Mouse (Mus musculus): ENCODE data around the gene Sirt6. TPM values are rescaled to one million over a fixed set of nuclear protein-coding genes. Genes with fewer than 3 reads are reported as not detected.

Sirt6 gene
- polyA plus RNA-seq, 2 experiments = 5.9 to 8.1 TPM

DNA sequence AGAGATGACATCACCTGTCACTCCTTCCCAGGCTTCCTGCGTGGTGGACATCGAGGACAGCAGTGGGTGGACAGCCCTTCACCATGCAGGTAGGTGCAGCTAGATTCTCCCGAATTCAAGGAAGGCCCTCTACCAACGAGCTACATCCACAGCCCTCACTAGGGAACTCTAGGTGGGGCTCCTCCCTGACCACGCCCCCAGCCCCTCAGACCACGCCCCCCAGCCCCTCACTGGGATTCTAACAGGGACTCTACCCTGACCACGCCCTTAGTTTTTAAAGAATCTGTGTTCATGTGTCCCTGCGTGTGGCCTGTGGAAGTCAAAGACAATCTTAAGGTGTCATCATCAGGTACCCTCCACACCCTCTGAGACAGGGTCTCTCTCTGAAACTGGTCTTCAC lies 8.7 kb upstream of the Sirt6 start:
- peaks cover 6 to 12% of the 10 kb centered on the region in 2 experiments for H3K4me1 ChIP-seq (replicated peaks; ENCODE audit: control insufficient read depth in 2 of 2, insufficient read depth in 2 of 2, low read length in 1 of 2)
- 8% methylated on average over 8 of the region's 8 CpGs for WGBS (ENCODE audit: insufficient replicate concordance)
- no peak for ATAC-seq (ENCODE audit: insufficient read depth)
- no peak overlapping the region for H3K27ac ChIP-seq
- TF ChIP-seq CTCF (IDR thresholded peaks at IDR 0.05; ENCODE audit: low read depth) (no peak), EP300 (IDR thresholded peaks at IDR 0.05; ENCODE audit: low read depth) (no peak)
- H3K36me3 ChIP-seq (replicated peaks; ENCODE audit: control insufficient read depth, insufficient read depth, low read depth) = no peaks in the 10 kb centered on the region
- H3K4me2 ChIP-seq (ENCODE audit: low read depth) = no peak overlapping the region
- no peak overlapping the region for H3K9ac ChIP-seq (replicated peaks)
- no peak for DNase-seq (ENCODE audit: low read depth in 3 of 3, low spot score in 3 of 3)
- no peaks in the 10 kb centered on the region for H3K9me3 ChIP-seq (ENCODE audit: control insufficient read depth, low read length)
- H3K27me3 ChIP-seq (ENCODE audit: control insufficient read depth, insufficient read depth, low read length) = no peaks in the 10 kb centered on the region; the same call in 1 of the 2 replicates
- no peak overlapping the region for H3K4me3 ChIP-seq (ENCODE audit: insufficient read depth in 1 of 2, low read depth in 2 of 2, low read length in 2 of 2)

DNA sequence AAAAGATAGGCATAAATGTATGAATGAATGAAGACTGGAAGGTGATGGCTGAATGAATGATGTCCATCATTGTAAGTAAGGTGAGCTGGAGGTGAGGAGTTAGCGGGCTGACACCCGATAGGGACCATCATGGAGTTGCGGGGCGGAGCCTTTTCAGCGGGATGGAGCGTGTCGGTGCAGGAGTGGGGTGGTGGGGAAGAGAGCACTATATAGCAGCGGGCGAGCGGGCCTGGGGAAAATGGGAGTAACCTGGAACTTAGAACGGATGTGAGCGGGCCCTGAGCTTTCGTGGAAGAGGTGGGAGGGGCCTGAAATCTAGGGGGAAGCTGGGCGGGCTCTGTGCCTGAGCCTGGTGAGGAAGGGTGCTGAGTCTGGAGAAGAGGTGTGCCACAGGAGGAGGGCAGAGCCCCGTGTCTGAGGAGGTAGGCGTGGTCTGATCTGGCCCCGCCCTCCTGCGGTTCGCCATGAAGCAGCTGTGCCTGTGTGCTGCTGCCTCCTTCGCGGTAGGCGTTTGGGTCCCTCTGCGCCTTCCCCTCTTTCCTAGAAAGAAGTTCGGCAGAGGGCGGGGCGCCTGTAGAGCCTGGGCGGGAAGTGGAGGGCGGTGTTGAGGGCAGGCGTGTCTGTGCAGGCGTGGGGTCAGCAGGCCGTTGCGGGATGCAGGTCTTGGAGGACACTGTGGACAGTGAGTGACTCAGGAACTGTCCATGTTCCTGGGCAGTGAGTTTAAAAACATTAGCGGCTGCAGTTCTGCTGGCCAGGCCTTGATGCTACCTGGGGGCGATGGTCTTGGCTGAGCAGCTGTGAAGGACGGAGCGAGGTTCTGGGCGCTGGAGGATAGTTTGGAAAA lies 5.9 kb upstream of the Sirt6 start:
- ATAC-seq (ENCODE audit: insufficient read depth) (peak; percentile 96), DNase-seq (ENCODE audit: low read depth in 3 of 3, low spot score in 3 of 3) (peak; percentile 78 to 84 (median 82))
- no peak for TF ChIP-seq EP300 (IDR thresholded peaks at IDR 0.05; ENCODE audit: low read depth)
- 0 out of 2 replicates have a peak, but pooled peaks have one; percentile 9 for TF ChIP-seq CTCF (IDR thresholded peaks at IDR 0.05; ENCODE audit: low read depth)
- 0 out of 2 replicates have a peak overlapping the region, but pooled peaks have one; percentile 6 for H3K27ac ChIP-seq
- H3K9ac ChIP-seq (replicated peaks) = peak overlapping the region; percentile 58
- H3K27me3 ChIP-seq (ENCODE audit: control insufficient read depth, insufficient read depth, low read length) = no peaks in the 10 kb centered on the region; the same call in 1 of the 2 replicates
- peak overlapping the region; percentile 20 to 55 for H3K4me3 ChIP-seq (ENCODE audit: insufficient read depth in 1 of 2, low read depth in 2 of 2, low read length in 2 of 2)
- no peaks in the 10 kb centered on the region for H3K36me3 ChIP-seq (replicated peaks; ENCODE audit: control insufficient read depth, insufficient read depth, low read depth)
- 4% methylated on average over 37 of the region's 37 CpGs for WGBS (ENCODE audit: insufficient replicate concordance)
- H3K4me2 ChIP-seq (ENCODE audit: low read depth) = peak overlapping the region; percentile 85
- H3K9me3 ChIP-seq (ENCODE audit: control insufficient read depth, low read length) = no peaks in the 10 kb centered on the region
- H3K4me1 ChIP-seq (replicated peaks; ENCODE audit: control insufficient read depth in 2 of 2, insufficient read depth in 2 of 2, low read length in 1 of 2) = peaks cover 6 to 12% of the 10 kb centered on the region in 2 experiments

DNA sequence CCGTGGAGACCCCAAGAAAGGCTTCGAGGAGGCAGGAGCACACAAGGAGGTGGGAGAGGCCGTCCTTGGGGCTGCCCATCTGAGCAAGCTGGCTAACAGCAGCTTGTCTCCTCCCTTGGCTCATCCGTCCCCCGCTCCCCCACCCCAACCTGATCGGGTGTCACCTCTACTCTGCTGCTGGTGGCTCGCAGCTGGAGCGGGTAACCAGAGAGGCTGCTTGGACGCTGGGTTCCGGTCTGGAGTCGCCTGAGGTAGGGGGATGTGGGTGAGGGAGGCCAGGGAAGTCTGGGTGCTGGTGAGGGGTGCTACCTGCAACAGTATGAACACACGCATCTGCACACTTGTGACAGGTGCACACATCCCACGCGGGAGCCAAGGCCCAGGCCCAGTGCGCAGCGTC lies 793 bp upstream of the Sirt6 start, which contains the start of gene Ankrd24:
Gene Ankrd24 (plus strand): TSS at position 151 of the 400 bp plus-strand sequence.
- WGBS (ENCODE audit: insufficient replicate concordance) = 82% methylated on average over 16 of the region's 16 CpGs
- DNase-seq (ENCODE audit: low read depth in 3 of 3, low spot score in 3 of 3) = no peak
- Histone ChIP-seq H3K4me3 (ENCODE audit: insufficient read depth in 1 of 2, low read depth in 2 of 2, low read length in 2 of 2) (peak within 1 kb of the TSS; percentile 70 to 90), H3K36me3 (replicated peaks; ENCODE audit: control insufficient read depth, insufficient read depth, low read depth) (no peaks in the 10 kb centered on the region), H3K27ac (peak within 1 kb of the TSS; percentile 88), H3K4me1 (replicated peaks; ENCODE audit: control insufficient read depth in 2 of 2, insufficient read depth in 2 of 2, low read length in 1 of 2) (peaks cover 10 to 19% of the 10 kb centered on the region in 2 experiments), H3K9me3 (ENCODE audit: control insufficient read depth, low read length) (no peaks in the 10 kb centered on the region), H3K27me3 (ENCODE audit: control insufficient read depth, insufficient read depth, low read length) (no peaks in the 10 kb centered on the region), H3K4me2 (ENCODE audit: low read depth) (peak within 1 kb of the TSS; percentile 93), H3K9ac (replicated peaks) (peak within 1 kb of the TSS; percentile 89)
- TF ChIP-seq CTCF (IDR thresholded peaks at IDR 0.05; ENCODE audit: low read depth) = no peak
- no peak for TF ChIP-seq EP300 (IDR thresholded peaks at IDR 0.05; ENCODE audit: low read depth)
- no peak for ATAC-seq (ENCODE audit: insufficient read depth)

DNA sequence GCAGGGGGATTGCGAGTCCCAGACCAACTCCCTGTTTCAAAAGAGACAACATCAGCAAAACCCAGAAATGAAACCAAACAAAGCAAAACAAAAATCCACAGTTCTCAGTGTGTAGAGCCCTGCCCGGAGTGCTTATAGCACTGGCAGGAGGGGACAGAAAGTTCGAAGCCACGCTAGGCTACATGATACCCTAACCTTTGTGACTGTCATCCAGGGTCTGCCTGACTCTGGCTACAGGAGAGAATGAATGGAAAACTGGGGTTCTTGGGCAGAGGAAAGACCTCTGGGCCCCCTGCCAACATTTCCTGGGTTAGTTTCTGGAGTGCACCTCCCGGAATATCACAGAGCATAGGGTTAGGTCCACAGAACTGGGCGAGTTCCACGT lies 231 bp upstream of the Sirt6 start:
- Histone ChIP-seq H3K36me3 (replicated peaks; ENCODE audit: control insufficient read depth, insufficient read depth, low read depth) (no peaks in the 10 kb centered on the region), H3K9me3 (ENCODE audit: control insufficient read depth, low read length) (no peaks in the 10 kb centered on the region), H3K4me3 (ENCODE audit: insufficient read depth in 1 of 2, low read depth in 2 of 2, low read length in 2 of 2) (peak overlapping the region; percentile 70 to 90), H3K27me3 (ENCODE audit: control insufficient read depth, insufficient read depth, low read length) (no peaks in the 10 kb centered on the region), H3K4me1 (replicated peaks; ENCODE audit: control insufficient read depth in 2 of 2, insufficient read depth in 2 of 2, low read length in 1 of 2) (peaks cover 10 to 18% of the 10 kb centered on the region in 2 experiments), H3K4me2 (ENCODE audit: low read depth) (peak overlapping the region; percentile 93), H3K27ac (peak overlapping the region; percentile 88), H3K9ac (replicated peaks) (peak overlapping the region; percentile 89)
- 53% methylated on average over 7 of the region's 7 CpGs for WGBS (ENCODE audit: insufficient replicate concordance)
- peak; percentile 26 for ATAC-seq (ENCODE audit: insufficient read depth)
- TF ChIP-seq CTCF (IDR thresholded peaks at IDR 0.05; ENCODE audit: low read depth) = no peak
- TF ChIP-seq EP300 (IDR thresholded peaks at IDR 0.05; ENCODE audit: low read depth) = no peak
- DNase-seq (ENCODE audit: low read depth in 3 of 3, low spot score in 3 of 3) = no peak

Measured in liver, embryonic 14.5 days (tissue).